Mouse (Mus musculus): ENCODE measurements at regions not wholly inside any gene's neighbourhood (a gene's known extent, or its start where the extent isn't known, plus 50 kb on each side); places are given as distances from the start of the nearest gene placed in this dataset.

GRCm38 (mm10) chr8:10905761-10906160 is 102.5 kb downstream of the Irs2 start:
- DNase-seq = no peak

- peak in 1 of 2 experiments; percentile 45 for DNase-seq
These were observed 104.3 kb downstream of the Irs2 start for GRCm38 (mm10) chr8:10903957-10904356.

GRCm38 (mm10) chr8:10901954-10902353 is 106.3 kb downstream of the Irs2 start:
- DNase-seq = no peak

- DNase-seq = no peak
These were observed 107.2 kb downstream of the Irs2 start for GRCm38 (mm10) chr8:10901014-10901413.

GRCm38 (mm10) chr8:10899581-10900155 is 108.6 kb downstream of the Irs2 start:
- DNase-seq = no peak

GRCm38 (mm10) chr8:10898562-10899527 is 109.4 kb downstream of the Irs2 start:
- peak in 1 of 2 experiments; percentile 63 for DNase-seq

- no peak for DNase-seq
These were observed 110.7 kb downstream of the Irs2 start for GRCm38 (mm10) chr8:10897573-10897972.

GRCm38 (mm10) chr8:10895178-10895577 is 113.1 kb downstream of the Irs2 start:
- no peak for DNase-seq

- peak in 1 of 2 experiments; percentile 67 for DNase-seq
These were observed 114.0 kb downstream of the Irs2 start for GRCm38 (mm10) chr8:10894306-10894705.

- DNase-seq = no peak
These were observed 114.5 kb downstream of the Irs2 start for GRCm38 (mm10) chr8:10893709-10894108.

GRCm38 (mm10) chr8:10891906-10892305 is 116.4 kb downstream of the Irs2 start:
- DNase-seq = no peak

- DNase-seq = no peak
These were observed 116.8 kb downstream of the Irs2 start for GRCm38 (mm10) chr8:10891440-10891839.

GRCm38 (mm10) chr8:10885452-10885851 is 122.8 kb downstream of the Irs2 start:
- DNase-seq = no peak

- no peak for DNase-seq
These were observed 124.8 kb downstream of the Irs2 start for GRCm38 (mm10) chr8:10883418-10883817.

GRCm38 (mm10) chr8:10882381-10882780 is 125.9 kb downstream of the Irs2 start:
- no peak for DNase-seq

GRCm38 (mm10) chr8:10879883-10880282 is 128.4 kb downstream of the Irs2 start:
- DNase-seq = no peak

GRCm38 (mm10) chr8:10879049-10879847 is 129.0 kb downstream of the Irs2 start:
- no peak for DNase-seq

- no peak for DNase-seq
These were observed 129.9 kb downstream of the Irs2 start for GRCm38 (mm10) chr8:10878371-10878770.

GRCm38 (mm10) chr8:10875170-10875569 is 133.1 kb downstream of the Irs2 start:
- DNase-seq = no peak

- no peak for DNase-seq
These were observed 136.8 kb downstream of the Irs2 start for GRCm38 (mm10) chr8:10871451-10871850.

GRCm38 (mm10) chr8:10870423-10871055 is 137.7 kb downstream of the Irs2 start:
- DNase-seq = no peak

GRCm38 (mm10) chr8:10869866-10870265 is 138.4 kb downstream of the Irs2 start:
- DNase-seq = no peak
